Mouse (Mus musculus) brain, embryonic 14.5 days (tissue): ENCODE results near the gene Hs3st4. TPM values are rescaled to one million over a fixed set of nuclear protein-coding genes. Genes with fewer than 3 reads are reported as not detected.

Source experiments
- DNase-seq: peaks from one replicate; pipeline ENCODE4 v3.0.0-alpha.2; 2011; ENCODE audit warnings: low read depth
- CTCF ChIP-seq: fragments of 200-500 bp; IDR thresholded peaks from 2 replicates; pipeline ENCODE4 v1.5.1; 2012; ENCODE audit warnings: inconsistent platforms, mild to moderate bottlenecking, moderate library complexity, borderline replicate concordance; ENCODE audit not compliant: insufficient read depth, insufficient read length; ENCODE audit errors: extremely low read depth
- POLR2A ChIP-seq: fragments of 200-500 bp; IDR thresholded peaks from 2 replicates; pipeline ENCODE4 v1.6.1; 2012; ENCODE audit warnings: mild to moderate bottlenecking, inconsistent platforms, borderline replicate concordance; ENCODE audit not compliant: poor library complexity, insufficient read depth, insufficient read length, severe bottlenecking; ENCODE audit errors: extremely low read depth
- polyA plus RNA-seq: library from polyadenylated mRNA; depleted of rRNA; stranded (reverse); fragments of >200 nt; gene quantifications from 2 replicates; pipeline ENCODE4 v1.2.3, GENCODE M21; 2012

The Hs3st4 gene
- polyA plus RNA-seq, 1 experiment, result 15.8 TPM

- TF ChIP-seq POLR2A (no peak), CTCF (no peak)
- peak; percentile 35 for DNase-seq
Measured at GRCm38 (mm10) chr7:123998601-123999000, 15.9 kb downstream of the Hs3st4 start.

- no peak for DNase-seq
- TF ChIP-seq CTCF (no peak), POLR2A (no peak)
Measured at GRCm38 (mm10) chr7:124026908-124027307, 44.2 kb downstream of the Hs3st4 start.

GRCm38 (mm10) chr7:124032236-124032635 lies 49.6 kb downstream of the Hs3st4 start:
- DNase-seq, result no peak
- TF ChIP-seq POLR2A (no peak), CTCF (no peak)

GRCm38 (mm10) chr7:124033332-124033731 lies 50.7 kb downstream of the Hs3st4 start:
- DNase-seq, result peak; percentile 67
- TF ChIP-seq POLR2A, result no peak
- TF ChIP-seq CTCF, result no peak

- TF ChIP-seq CTCF (no peak), POLR2A (no peak)
- DNase-seq, result peak; percentile 79
Measured at GRCm38 (mm10) chr7:124037281-124037700, 54.6 kb downstream of the Hs3st4 start.

- DNase-seq, result no peak
Measured at GRCm38 (mm10) chr7:124039142-124039541, 56.5 kb downstream of the Hs3st4 start.

GRCm38 (mm10) chr7:124047382-124047781 lies 64.7 kb downstream of the Hs3st4 start:
- DNase-seq, result no peak
- no peak for TF ChIP-seq POLR2A
- no peak for TF ChIP-seq CTCF

More at GRCm38 (mm10) chr7:124039142-124039541, 56.5 kb downstream of the Hs3st4 start:
- TF ChIP-seq POLR2A (no peak), CTCF (no peak)

GRCm38 (mm10) chr7:124048971-124049370 lies 66.3 kb downstream of the Hs3st4 start:
- peak; percentile 59 for DNase-seq
- no peak for TF ChIP-seq CTCF
- no peak for TF ChIP-seq POLR2A

- no peak for DNase-seq
Measured at GRCm38 (mm10) chr7:124050421-124050820, 67.8 kb downstream of the Hs3st4 start.

GRCm38 (mm10) chr7:124083741-124084140 lies 101.1 kb downstream of the Hs3st4 start:
- DNase-seq, result no peak
- TF ChIP-seq POLR2A (no peak), CTCF (no peak)

More at GRCm38 (mm10) chr7:124050421-124050820, 67.8 kb downstream of the Hs3st4 start:
- TF ChIP-seq POLR2A (no peak), CTCF (no peak)

- TF ChIP-seq CTCF, result peak; percentile 39; the same call in 1 of the 2 replicates
- no peak for TF ChIP-seq POLR2A
- peak; percentile 85 for DNase-seq
Measured at GRCm38 (mm10) chr7:124129019-124129418, 146.3 kb downstream of the Hs3st4 start.

- no peak for TF ChIP-seq CTCF
- no peak for TF ChIP-seq POLR2A
- DNase-seq, result peak; percentile 91
Measured at GRCm38 (mm10) chr7:124131312-124131711, 148.6 kb downstream of the Hs3st4 start.
